Mouse (Mus musculus) testis, adult 2 months (tissue): ENCODE results near the gene Rpl36a-ps1.

Source experiments
- CTCF ChIP-seq: fragments of 200-500 bp; IDR thresholded peaks from 2 replicates; pipeline ENCODE4 v1.5.1; 2012; ENCODE audit warnings: low read depth, mild to moderate bottlenecking, inconsistent platforms, low read length, moderate library complexity; ENCODE audit not compliant: control insufficient read depth, insufficient read depth, insufficient replicate concordance
- POLR2A ChIP-seq: fragments of 200-500 bp; IDR thresholded peaks from 2 replicates; pipeline ENCODE4 v1.6.1; 2012; ENCODE audit warnings: low read depth, mild to moderate bottlenecking, inconsistent platforms, low read length, moderate library complexity; ENCODE audit not compliant: control insufficient read depth

DNA sequence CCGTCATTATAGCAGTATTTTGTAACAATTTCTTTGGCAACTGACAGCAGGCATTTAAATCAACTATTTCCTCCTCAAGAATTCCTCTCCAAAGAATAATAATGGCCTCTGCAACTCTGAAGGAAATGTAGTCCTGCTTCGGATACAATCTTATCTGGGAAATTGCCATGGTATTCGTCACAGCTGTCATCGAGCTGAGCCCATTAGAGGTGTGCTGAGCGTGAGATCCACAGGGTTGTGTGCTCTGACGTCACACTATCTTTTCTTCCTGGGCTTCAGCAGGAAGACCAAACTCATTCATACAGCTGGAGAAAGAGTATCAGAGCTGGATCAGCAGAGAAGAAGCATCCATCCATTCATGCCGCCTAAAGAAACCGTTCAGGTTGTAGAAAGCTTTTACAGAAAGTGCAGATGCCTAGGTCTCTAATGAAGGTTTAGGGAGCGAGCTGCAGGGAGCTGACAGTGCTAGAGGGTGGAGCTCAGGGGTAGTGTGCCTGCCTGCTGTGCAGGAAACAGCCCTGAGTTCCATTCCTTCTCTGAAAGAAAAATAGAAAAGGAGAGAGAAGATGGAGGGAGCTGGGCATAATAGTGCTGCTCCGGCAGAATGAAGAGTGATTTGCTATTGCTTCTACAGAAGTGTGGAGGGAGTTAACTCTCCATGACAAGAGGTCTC is 25.2 kb upstream of the Rpl36a-ps1 start:
- no peak for TF ChIP-seq CTCF
- no peak for TF ChIP-seq POLR2A
